Mouse (Mus musculus) bone marrow macrophage, adult 2 months (primary cell): ENCODE data around the gene Ctnna3.

Experiments
- CTCF ChIP-seq: IDR thresholded peaks from 2 replicates; pipeline ENCODE4 v1.5.1; 2012; ENCODE audit warnings: low read depth, mild to moderate bottlenecking, low read length, moderate library complexity
- POLR2A ChIP-seq: IDR thresholded peaks from 2 replicates; pipeline ENCODE4 v1.6.1; 2012; ENCODE audit warnings: mild to moderate bottlenecking, low read depth, low read length, borderline replicate concordance

GRCm38 (mm10) chr10:64675796-64676195 lies 1245.9 kb downstream of the Ctnna3 start:
- TF ChIP-seq CTCF = no peak
- TF ChIP-seq POLR2A = no peak
